Mouse (Mus musculus) forebrain, embryonic 13.5 days (tissue): ENCODE measurements around the gene C2cd5. TPM values are rescaled to one million over a fixed set of nuclear protein-coding genes. Genes with fewer than 3 reads are reported as not detected.
"Not testable (repeated sequence)": the region's sequence is repeated elsewhere in the genome, so short reads cannot be mapped to it uniquely, and the experiment has no call there.

ENCODE experiments used
- ATAC-seq: fragments of 200-750 bp; cut with Nextera tagmentation; 2 replicates; pipeline ENCODE4 v1.8.0; 2017
- H3K27ac ChIP-seq: fragments of 300-500 bp; sonication (generic); 2 replicates; pipeline ENCODE4 v1.5.1; 2015; ENCODE audit warnings: inconsistent platforms, mild to moderate bottlenecking, moderate library complexity
- H3K27me3 ChIP-seq: fragments of 300-500 bp; sonication (generic); 2 replicates; pipeline ENCODE4 v1.6.1; 2015; ENCODE audit warnings: mild to moderate bottlenecking, inconsistent platforms
- H3K36me3 ChIP-seq: fragments of 300-500 bp; sonication (generic); 2 replicates; pipeline ENCODE4 v1.6.1; 2015; ENCODE audit warnings: mild to moderate bottlenecking, inconsistent platforms; ENCODE audit not compliant: poor library complexity, severe bottlenecking
- H3K4me1 ChIP-seq: fragments of 300-500 bp; sonication (generic); 2 replicates; pipeline ENCODE4 v1.6.1; 2015; ENCODE audit warnings: inconsistent platforms
- H3K4me2 ChIP-seq: fragments of 300-500 bp; sonication (generic); 2 replicates; pipeline ENCODE4 v1.6.1; 2015; ENCODE audit warnings: inconsistent platforms, mild to moderate bottlenecking, moderate library complexity
- H3K4me3 ChIP-seq: fragments of 300-500 bp; sonication (generic); 2 replicates; pipeline ENCODE4 v1.5.1; 2015; ENCODE audit warnings: mild to moderate bottlenecking, inconsistent platforms
- H3K9ac ChIP-seq: fragments of 300-500 bp; sonication (generic); 2 replicates; pipeline ENCODE4 v1.6.1; 2015; ENCODE audit warnings: mild to moderate bottlenecking, inconsistent platforms
- H3K9me3 ChIP-seq: fragments of 300-500 bp; sonication (generic); replicated peaks from 2 replicates; pipeline ENCODE4 v1.6.1; 2016; ENCODE audit warnings: inconsistent platforms
- WGBS: fragments of 180-500 bp; shearing (Covaris S2); methylation state at CpG from one replicate; pipeline ENCODE4 v1.1.7; 2015; 5-methylcytosine and 5-hydroxymethylcytosine counted together
- polyA plus RNA-seq: library from polyadenylated mRNA; unstranded; fragments of >200 nt; fragmentation: Nextera tagmentation; extraction: Ambion mirVana; gene quantifications from 2 replicates; pipeline ENCODE4 v1.2.1, GENCODE M21; 2015

The C2cd5 gene
- 37.1 and 40.0 TPM in 2 replicates for polyA plus RNA-seq

DNA sequence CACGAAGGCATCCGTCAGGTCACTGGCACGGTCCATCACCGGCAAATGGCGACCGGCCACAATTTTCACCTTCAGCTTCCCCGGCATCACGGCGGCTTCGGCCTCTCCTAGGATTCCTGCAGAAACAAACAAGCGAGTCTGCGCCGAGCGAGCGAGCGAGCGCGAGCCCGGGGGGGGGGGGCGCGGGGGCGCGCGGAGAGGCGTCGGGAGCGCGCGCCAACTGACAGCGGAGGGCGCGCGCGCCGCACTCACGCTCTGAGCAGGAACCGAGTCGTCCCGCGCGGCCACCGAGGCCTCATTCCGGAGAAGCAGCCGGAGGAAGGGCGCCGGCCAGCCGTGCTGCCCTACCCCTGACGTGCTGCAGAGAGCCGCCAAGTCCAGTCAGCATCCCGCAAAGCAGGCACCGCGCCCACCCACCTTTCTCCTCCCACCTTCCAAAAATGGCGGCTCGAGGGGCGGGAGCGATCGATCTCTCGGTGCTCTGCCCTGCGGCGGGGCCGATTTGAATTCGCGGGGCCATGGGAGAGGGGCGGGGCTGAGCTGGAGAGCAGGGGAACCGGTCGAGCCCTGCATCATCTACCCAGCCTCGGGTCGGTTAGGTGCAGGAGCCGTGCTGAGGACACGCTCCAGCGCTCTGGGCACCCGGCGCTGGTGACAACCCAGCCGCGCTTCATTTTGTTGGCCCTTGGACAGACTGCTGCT is at the start of gene C2cd5:
TSS of gene C2cd5 (minus strand) at position 461 of the 702 bp plus-strand sequence.
- WGBS: under 1% methylated on average over 47 of the region's 75 CpGs
- 0 out of 2 replicates have a peak, but pooled peaks cover 2% of the 10 kb centered on the region for H3K9me3 ChIP-seq
- H3K27me3 ChIP-seq: 0 out of 2 replicates have a peak, but pooled peaks cover 4% of the 10 kb centered on the region
- peaks cover 11% of the 10 kb centered on the region; the same call in 1 of the 2 replicates for H3K36me3 ChIP-seq
- H3K27ac ChIP-seq: peak within 1 kb of the TSS; percentile 96
- peak within 1 kb of the TSS; percentile 82 for H3K4me2 ChIP-seq
- H3K4me3 ChIP-seq: peak within 1 kb of the TSS; percentile 85
- ATAC-seq: peak; percentile 97
- peak within 1 kb of the TSS; percentile 90 for H3K9ac ChIP-seq
- H3K4me1 ChIP-seq: peaks cover 23% of the 10 kb centered on the region

DNA sequence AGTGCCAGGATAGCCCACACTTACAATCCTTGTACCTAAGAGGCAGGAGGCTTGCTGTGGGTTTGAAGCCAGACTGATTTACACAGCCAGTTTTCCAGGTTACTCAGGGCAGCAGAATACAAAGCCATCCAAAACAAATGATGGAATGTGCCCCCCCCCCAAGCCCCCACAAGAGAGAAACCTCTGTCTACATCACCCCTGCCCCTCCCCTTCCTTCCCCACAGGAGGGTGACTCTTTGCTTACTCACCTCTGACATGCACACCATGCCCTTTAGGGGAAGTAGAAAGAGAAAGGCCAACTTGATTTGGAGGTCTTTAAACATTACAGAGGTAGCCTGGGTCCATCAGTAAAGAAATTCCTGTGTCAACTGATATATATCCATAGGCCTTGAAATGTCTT is 48.9 kb upstream of the C2cd5 start:
- H3K9me3 ChIP-seq: no peaks in the 10 kb centered on the region
- ATAC-seq: no peak
- H3K36me3 ChIP-seq: no peaks in the 10 kb centered on the region
- peaks cover 4% of the 10 kb centered on the region; the same call in 1 of the 2 replicates for H3K4me1 ChIP-seq
- no peak overlapping the region for H3K4me2 ChIP-seq
- H3K9ac ChIP-seq: no peak overlapping the region
- 0 out of 2 replicates have a peak, but pooled peaks cover 6% of the 10 kb centered on the region for H3K27me3 ChIP-seq
- no peak overlapping the region for H3K27ac ChIP-seq
- H3K4me3 ChIP-seq: no peak overlapping the region

DNA sequence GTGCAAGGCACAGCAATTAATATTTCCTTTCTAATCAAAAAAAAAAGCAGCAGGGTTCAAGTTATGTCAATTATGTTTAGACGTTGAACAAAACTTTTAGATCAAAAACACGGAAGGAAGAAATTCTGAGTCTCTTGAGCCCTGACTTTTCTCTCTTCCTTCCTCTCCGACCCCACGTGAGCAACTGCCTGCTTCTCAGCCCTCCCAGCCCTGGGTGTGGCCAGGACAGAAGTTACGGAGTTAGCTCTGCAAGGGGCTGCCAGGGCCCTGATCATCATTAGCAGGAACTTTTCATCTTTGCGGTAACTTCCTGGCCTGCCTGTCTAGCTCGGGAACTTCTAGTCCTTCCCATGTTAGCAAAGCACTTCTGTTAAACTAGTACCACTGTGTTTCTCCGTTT is 46.8 kb upstream of the C2cd5 start:
- Histone ChIP-seq H3K4me2 (no peak overlapping the region), H3K9ac (no peak overlapping the region), H3K36me3 (no peaks in the 10 kb centered on the region), H3K27ac (no peak overlapping the region), H3K9me3 (no peaks in the 10 kb centered on the region), H3K27me3 (0 out of 2 replicates have a peak, but pooled peaks cover 3% of the 10 kb centered on the region), H3K4me3 (no peak overlapping the region), H3K4me1 (no peaks in the 10 kb centered on the region)
- WGBS: 57% methylated on average over 8 of the region's 8 CpGs
- ATAC-seq: no peak

- ATAC-seq: no peak
- H3K27ac ChIP-seq: no peak overlapping the region
Observed at GRCm38 (mm10) chr6:143145051-143145450, 45.1 kb upstream of the C2cd5 start.

DNA sequence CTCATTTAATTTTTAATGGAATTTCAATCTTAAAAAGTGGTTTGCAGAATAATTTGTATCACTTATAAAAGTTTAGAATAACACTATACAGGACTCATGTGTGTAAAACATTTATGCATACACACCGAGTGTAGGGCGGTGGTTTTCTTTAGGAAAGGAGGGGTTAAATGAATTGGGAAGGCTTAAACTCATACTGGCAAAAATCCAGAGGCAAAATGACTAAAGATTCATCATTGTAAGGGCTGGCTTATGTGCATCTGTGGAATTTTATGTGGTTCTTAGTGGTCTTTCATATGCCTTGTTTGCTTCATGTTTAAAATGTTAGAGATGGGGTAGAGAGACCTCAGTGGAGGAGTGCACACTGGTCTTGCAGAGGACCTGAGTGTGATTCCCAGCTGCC is 44.6 kb upstream of the C2cd5 start:
- no peak overlapping the region for H3K4me3 ChIP-seq
- WGBS: 84% methylated on average over 2 of the region's 2 CpGs

More at GRCm38 (mm10) chr6:143145051-143145450, 45.1 kb upstream of the C2cd5 start:
- Histone ChIP-seq H3K27me3 (0 out of 2 replicates have a peak, but pooled peaks cover 3% of the 10 kb centered on the region), H3K9me3 (no peaks in the 10 kb centered on the region), H3K4me2 (no peak overlapping the region), H3K9ac (no peak overlapping the region), H3K36me3 (no peaks in the 10 kb centered on the region), H3K4me3 (no peak overlapping the region), H3K4me1 (no peaks in the 10 kb centered on the region)
- 72% methylated on average over 7 of the region's 7 CpGs for WGBS

GRCm38 (mm10) chr6:143143775-143144273 is 43.9 kb upstream of the C2cd5 start:
- peak overlapping the region; percentile 33 for H3K4me3 ChIP-seq
- no peaks in the 10 kb centered on the region for H3K9me3 ChIP-seq
- H3K9ac ChIP-seq: peak overlapping the region; percentile 32; the same call in 1 of the 2 replicates
- 0 out of 2 replicates have a peak, but pooled peaks have one; percentile 33 for ATAC-seq
- WGBS: 17% methylated on average over 19 of the region's 19 CpGs
- H3K4me1 ChIP-seq: no peaks in the 10 kb centered on the region
- H3K27ac ChIP-seq: no peak overlapping the region
- 0 out of 2 replicates have a peak, but pooled peaks cover 3% of the 10 kb centered on the region for H3K27me3 ChIP-seq
- H3K4me2 ChIP-seq: peak overlapping the region; percentile 59
- no peaks in the 10 kb centered on the region for H3K36me3 ChIP-seq

More for the DNA sequence above, 44.6 kb upstream of the C2cd5 start:
- Histone ChIP-seq H3K4me1 (no peaks in the 10 kb centered on the region), H3K36me3 (no peaks in the 10 kb centered on the region), H3K4me2 (no peak overlapping the region), H3K27ac (no peak overlapping the region), H3K9me3 (no peaks in the 10 kb centered on the region), H3K9ac (no peak overlapping the region), H3K27me3 (0 out of 2 replicates have a peak, but pooled peaks cover 3% of the 10 kb centered on the region)
- no peak for ATAC-seq

DNA sequence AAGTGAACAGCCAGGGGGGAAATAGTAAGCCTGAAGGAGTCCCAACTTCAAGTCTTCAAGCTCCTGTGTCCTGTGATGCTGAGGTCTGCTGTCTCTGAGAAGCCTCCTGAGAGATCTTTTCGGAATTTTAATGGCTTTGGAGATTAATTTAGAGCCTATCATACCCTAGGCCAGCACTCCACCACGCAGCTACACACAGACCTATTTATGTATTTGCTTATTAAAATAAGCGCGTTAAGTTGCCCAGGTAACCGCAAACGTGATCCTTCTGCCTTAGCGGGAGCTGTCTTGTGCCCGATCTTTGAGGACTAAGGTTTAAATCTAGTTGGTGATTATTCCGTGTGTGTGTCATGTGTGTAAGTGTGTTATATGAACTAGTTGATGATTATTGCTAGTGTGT is 43.4 kb upstream of the C2cd5 start:
- no peaks in the 10 kb centered on the region for H3K36me3 ChIP-seq
- H3K27me3 ChIP-seq: 0 out of 2 replicates have a peak, but pooled peaks cover 3% of the 10 kb centered on the region
- H3K9ac ChIP-seq: no peak overlapping the region
- peak overlapping the region; percentile 59; the same call in 1 of the 2 replicates for H3K4me2 ChIP-seq
- H3K4me3 ChIP-seq: no peak overlapping the region
- H3K4me1 ChIP-seq: no peaks in the 10 kb centered on the region
- no peaks in the 10 kb centered on the region for H3K9me3 ChIP-seq
- no peak for ATAC-seq
- H3K27ac ChIP-seq: no peak overlapping the region
- 79% methylated on average over 9 of the region's 9 CpGs for WGBS

GRCm38 (mm10) chr6:143142861-143143260 is 42.9 kb upstream of the C2cd5 start:
- H3K36me3 ChIP-seq: no peaks in the 10 kb centered on the region
- ATAC-seq: no peak
- H3K4me3 ChIP-seq: no peak overlapping the region
- H3K4me1 ChIP-seq: no peaks in the 10 kb centered on the region
- no peak overlapping the region for H3K27ac ChIP-seq
- no peak overlapping the region for H3K9ac ChIP-seq
- 0 out of 2 replicates have a peak, but pooled peaks cover 3% of the 10 kb centered on the region for H3K27me3 ChIP-seq
- WGBS: 94% methylated on average over 4 of the region's 4 CpGs
- no peak overlapping the region for H3K4me2 ChIP-seq
- H3K9me3 ChIP-seq: no peaks in the 10 kb centered on the region

- not testable (repeated sequence) for H3K27me3 ChIP-seq, H3K4me3 ChIP-seq, H3K4me1 ChIP-seq, H3K9ac ChIP-seq, H3K9me3 ChIP-seq, ATAC-seq, H3K4me2 ChIP-seq, H3K36me3 ChIP-seq, H3K27ac ChIP-seq
- 79% methylated on average over 10 of the region's 10 CpGs for WGBS
Observed at GRCm38 (mm10) chr6:143141624-143142592, 42.0 kb upstream of the C2cd5 start.

- 92% methylated on average over 9 of the region's 9 CpGs for WGBS
- Histone ChIP-seq H3K9me3 (no peaks in the 10 kb centered on the region), H3K4me2 (no peak overlapping the region), H3K36me3 (no peaks in the 10 kb centered on the region), H3K27ac (no peak overlapping the region), H3K4me1 (no peaks in the 10 kb centered on the region), H3K9ac (no peak overlapping the region), H3K27me3 (0 out of 2 replicates have a peak, but pooled peaks cover 3% of the 10 kb centered on the region), H3K4me3 (no peak overlapping the region)
- ATAC-seq: no peak
Observed at GRCm38 (mm10) chr6:143140884-143141283, 40.9 kb upstream of the C2cd5 start.

DNA sequence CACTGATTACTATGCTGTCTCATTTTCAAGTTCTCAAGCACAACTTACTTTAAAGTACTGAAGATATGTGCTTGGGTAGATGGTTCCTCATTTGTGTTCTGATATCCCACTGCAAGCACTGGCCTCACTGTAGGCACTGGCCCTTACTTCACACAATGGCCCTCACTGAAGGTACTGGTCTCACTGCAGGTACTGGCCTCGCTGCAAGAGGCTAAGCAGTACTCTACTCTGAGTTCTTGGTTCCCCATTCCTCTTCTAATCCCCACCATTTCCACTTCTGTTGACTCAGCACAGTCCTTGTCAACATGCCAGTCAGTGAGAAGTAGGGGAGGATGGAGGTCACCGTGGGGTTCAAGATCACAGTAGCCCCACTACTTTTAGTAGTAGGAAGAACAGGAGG is 39.5 kb upstream of the C2cd5 start:
- H3K27me3 ChIP-seq: no peaks in the 10 kb centered on the region
- H3K9me3 ChIP-seq: no peaks in the 10 kb centered on the region
- ATAC-seq: no peak
- no peak overlapping the region for H3K9ac ChIP-seq
- H3K4me3 ChIP-seq: no peak overlapping the region
- WGBS: 92% methylated on average over 2 of the region's 2 CpGs
- H3K36me3 ChIP-seq: no peaks in the 10 kb centered on the region
- H3K27ac ChIP-seq: no peak overlapping the region
- H3K4me2 ChIP-seq: no peak overlapping the region
- no peaks in the 10 kb centered on the region for H3K4me1 ChIP-seq
